Mouse (Mus musculus): Measurements from ENCODE around the gene Decr2. TPM values are rescaled to one million over a fixed set of nuclear protein-coding genes. Genes with fewer than 3 reads are reported as not detected.

Decr2 gene
- 10.0 and 11.5 TPM in 2 replicates for polyA plus RNA-seq (2012; rRNA removed)

DNA sequence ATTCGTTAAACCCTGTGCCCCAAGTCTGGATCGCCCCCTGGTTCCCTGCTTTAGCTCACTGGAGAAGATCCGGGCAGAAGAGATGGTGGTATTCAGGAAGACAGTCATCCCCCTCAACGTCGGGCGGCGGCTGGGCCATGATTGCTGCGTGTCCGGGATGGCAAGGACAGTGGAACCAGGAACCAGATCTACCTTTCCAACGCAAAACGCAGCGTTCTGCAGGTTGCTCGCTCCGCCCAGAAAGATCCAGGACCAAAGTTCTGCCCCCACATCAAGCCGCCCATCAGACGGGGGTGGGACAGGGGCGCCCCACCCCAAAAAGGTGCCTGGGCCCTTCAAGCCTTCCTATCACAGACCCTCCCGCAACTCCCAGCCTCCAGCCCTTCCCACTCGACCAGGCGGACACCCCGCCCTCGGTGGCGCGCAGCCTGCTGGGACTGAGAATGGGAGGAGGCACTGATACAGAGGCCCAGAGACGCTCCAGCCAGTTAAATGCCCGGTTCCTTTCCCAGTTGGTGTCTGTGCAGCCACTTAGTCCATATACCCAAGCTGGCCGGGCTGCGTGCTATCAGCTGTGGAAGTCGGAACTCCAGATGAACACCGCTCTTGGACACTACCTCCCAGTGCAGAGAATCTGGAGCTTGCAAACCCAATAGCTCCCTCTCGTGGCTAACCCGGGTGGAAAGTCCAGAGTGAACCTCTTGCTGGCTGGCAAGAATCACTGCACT lies at the start of gene Decr2:
Gene Decr2 (minus strand): TSS at position 433 of the 728 bp plus-strand sequence.
- TF ChIP-seq POLR2A (IDR thresholded peaks at IDR 0.05; ENCODE audit: control insufficient read depth, extremely low read depth, insufficient read depth, low read length, poor library complexity) (no peak), CTCF (IDR thresholded peaks at IDR 0.05; ENCODE audit: borderline replicate concordance, control insufficient read depth, extremely low read depth, insufficient read depth, low read length, poor library complexity) (peak; percentile 82; the same call in 1 of the 2 replicates)
- peak within 1 kb of the TSS; percentile 79 for H3K4me3 ChIP-seq (ENCODE audit: control insufficient read depth, insufficient read depth, low read length)
- DNase-seq, result peak; percentile 84
- no peak within 1 kb of the TSS for H3K27ac ChIP-seq (ENCODE audit: control insufficient read depth, insufficient read depth, low read length)
- peaks cover 12% of the 10 kb centered on the region for H3K4me1 ChIP-seq (replicated peaks; ENCODE audit: control insufficient read depth, insufficient read depth, low read length)
- H3K27me3 ChIP-seq (ENCODE audit: control insufficient read depth, insufficient read depth, low read length), result no peaks in the 10 kb centered on the region
- WGBS, result 1% methylated on average over 32 of the region's 32 CpGs
- H3K36me3 ChIP-seq (ENCODE audit: control insufficient read depth, insufficient read depth, low read length), result no peaks in the 10 kb centered on the region

- peaks cover 10% of the 10 kb centered on the region; the same call in 1 of the 2 replicates for H3K36me3 ChIP-seq (ENCODE audit: control insufficient read depth, insufficient read depth, low read length)
- 3% methylated on average over 58 of the region's 58 CpGs for WGBS
- H3K4me1 ChIP-seq (replicated peaks; ENCODE audit: control insufficient read depth, insufficient read depth, low read length), result peaks cover 10% of the 10 kb centered on the region
- no peak overlapping the region for H3K27ac ChIP-seq (ENCODE audit: control insufficient read depth, insufficient read depth, low read length)
- H3K27me3 ChIP-seq (ENCODE audit: control insufficient read depth, insufficient read depth, low read length), result no peaks in the 10 kb centered on the region
- H3K4me3 ChIP-seq (ENCODE audit: control insufficient read depth, insufficient read depth, low read length), result peak overlapping the region; percentile 64
- DNase-seq, result peak; percentile 58
- TF ChIP-seq CTCF (IDR thresholded peaks at IDR 0.05; ENCODE audit: borderline replicate concordance, control insufficient read depth, extremely low read depth, insufficient read depth, low read length, poor library complexity), result 0 out of 2 replicates have a peak, but pooled peaks have one; percentile 41
- no peak for TF ChIP-seq POLR2A (IDR thresholded peaks at IDR 0.05; ENCODE audit: control insufficient read depth, extremely low read depth, insufficient read depth, low read length, poor library complexity)
Observed at GRCm38 (mm10) chr17:26138901-26139381, 48.8 kb upstream of the Decr2 start.

GRCm38 (mm10) chr17:26138239-26138836 lies 48.2 kb upstream of the Decr2 start, which contains the start of gene Axin1:
Axin1 (plus strand) TSS chr17:26138688.
- peaks cover 6% of the 10 kb centered on the region; the same call in 1 of the 2 replicates for H3K36me3 ChIP-seq (ENCODE audit: control insufficient read depth, insufficient read depth, low read length)
- H3K4me3 ChIP-seq (ENCODE audit: control insufficient read depth, insufficient read depth, low read length), result peak within 1 kb of the TSS; percentile 64
- TF ChIP-seq CTCF (IDR thresholded peaks at IDR 0.05; ENCODE audit: borderline replicate concordance, control insufficient read depth, extremely low read depth, insufficient read depth, low read length, poor library complexity), result peak; percentile 70; the same call in 1 of the 2 replicates
- peak; percentile 85 for TF ChIP-seq POLR2A (IDR thresholded peaks at IDR 0.05; ENCODE audit: control insufficient read depth, extremely low read depth, insufficient read depth, low read length, poor library complexity)
- peak; percentile 97 for DNase-seq
- H3K4me1 ChIP-seq (replicated peaks; ENCODE audit: control insufficient read depth, insufficient read depth, low read length), result peaks cover 10% of the 10 kb centered on the region
- H3K27ac ChIP-seq (ENCODE audit: control insufficient read depth, insufficient read depth, low read length), result peak within 1 kb of the TSS; percentile 30; the same call in 1 of the 2 replicates
- H3K27me3 ChIP-seq (ENCODE audit: control insufficient read depth, insufficient read depth, low read length), result no peaks in the 10 kb centered on the region
- under 1% methylated on average over 42 of the region's 42 CpGs for WGBS

- H3K36me3 ChIP-seq (ENCODE audit: control insufficient read depth, insufficient read depth, low read length), result peaks cover 2% of the 10 kb centered on the region; the same call in 1 of the 2 replicates
- WGBS, result 74% methylated on average over 2 of the region's 2 CpGs
- H3K4me1 ChIP-seq (replicated peaks; ENCODE audit: control insufficient read depth, insufficient read depth, low read length), result peaks cover 10% of the 10 kb centered on the region
- TF ChIP-seq POLR2A (IDR thresholded peaks at IDR 0.05; ENCODE audit: control insufficient read depth, extremely low read depth, insufficient read depth, low read length, poor library complexity) (no peak), CTCF (IDR thresholded peaks at IDR 0.05; ENCODE audit: borderline replicate concordance, control insufficient read depth, extremely low read depth, insufficient read depth, low read length, poor library complexity) (no peak)
- H3K27me3 ChIP-seq (ENCODE audit: control insufficient read depth, insufficient read depth, low read length), result no peaks in the 10 kb centered on the region
- H3K27ac ChIP-seq (ENCODE audit: control insufficient read depth, insufficient read depth, low read length), result peak overlapping the region; percentile 30; the same call in 1 of the 2 replicates
- no peak overlapping the region; the same call in 1 of the 2 replicates for H3K4me3 ChIP-seq (ENCODE audit: control insufficient read depth, insufficient read depth, low read length)
- no peak for DNase-seq
Observed at GRCm38 (mm10) chr17:26137751-26138130, 47.6 kb upstream of the Decr2 start.

DNA sequence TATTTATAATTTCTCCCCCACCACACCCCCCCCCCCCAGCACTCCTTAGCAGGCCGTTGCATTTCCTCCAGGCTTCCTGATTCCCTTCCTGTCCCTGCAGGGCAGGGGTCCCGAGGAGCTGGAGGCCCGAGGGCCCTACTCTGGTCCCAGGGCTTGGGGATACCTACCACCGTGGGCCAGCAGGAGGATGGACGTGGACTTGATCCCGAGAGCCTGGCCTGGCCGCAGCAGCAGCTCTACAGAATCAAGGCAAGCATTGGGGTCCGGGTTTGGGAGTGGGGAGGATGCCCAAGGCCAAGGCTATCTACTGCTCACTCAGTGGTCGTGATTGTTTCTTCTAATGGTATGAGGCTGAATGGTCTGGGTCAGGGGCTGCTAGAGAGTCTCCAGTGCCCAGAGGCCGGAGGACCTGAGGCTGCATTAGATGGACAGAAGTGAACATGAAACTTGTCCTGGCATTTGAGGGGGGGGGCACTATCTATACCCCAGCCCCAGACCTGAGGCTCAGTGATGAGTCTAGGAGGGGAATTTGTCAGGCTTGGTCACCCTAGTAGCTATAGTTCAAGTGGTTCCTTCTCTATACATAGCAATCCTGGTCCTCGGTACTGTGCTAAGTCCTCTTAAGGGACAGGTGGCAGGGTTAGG lies 47.1 kb upstream of the Decr2 start:
- Histone ChIP-seq H3K4me3 (ENCODE audit: control insufficient read depth, insufficient read depth, low read length) (no peak overlapping the region), H3K27me3 (ENCODE audit: control insufficient read depth, insufficient read depth, low read length) (no peaks in the 10 kb centered on the region), H3K27ac (ENCODE audit: control insufficient read depth, insufficient read depth, low read length) (no peak overlapping the region), H3K4me1 (replicated peaks; ENCODE audit: control insufficient read depth, insufficient read depth, low read length) (peaks cover 10% of the 10 kb centered on the region), H3K36me3 (ENCODE audit: control insufficient read depth, insufficient read depth, low read length) (no peaks in the 10 kb centered on the region)
- TF ChIP-seq POLR2A (IDR thresholded peaks at IDR 0.05; ENCODE audit: control insufficient read depth, extremely low read depth, insufficient read depth, low read length, poor library complexity) (no peak), CTCF (IDR thresholded peaks at IDR 0.05; ENCODE audit: borderline replicate concordance, control insufficient read depth, extremely low read depth, insufficient read depth, low read length, poor library complexity) (no peak)
- DNase-seq, result no peak
- 90% methylated on average over 11 of the region's 11 CpGs for WGBS

Data from thymus, adult 2 months (tissue).